Mouse (Mus musculus) liver, adult (tissue): Measurements from ENCODE around the gene Epha1.

Source experiments
- GATA4 ChIP-seq: IDR thresholded peaks from 2 replicates; pipeline ENCODE4 v1.6.1; 2014; ENCODE audit warnings: mild to moderate bottlenecking, low read length; ENCODE audit not compliant: insufficient replicate concordance

Epha1 gene

GRCm38 (mm10) chr6:42351776-42352485 lies 21.1 kb downstream of the Epha1 start:
- TF ChIP-seq GATA4, result peak; percentile 12; the same call in 1 of the 2 replicates

- no peak for TF ChIP-seq GATA4
These were observed 21.9 kb downstream of the Epha1 start for GRCm38 (mm10) chr6:42350968-42351775.

GRCm38 (mm10) chr6:42350021-42350967 lies 22.8 kb downstream of the Epha1 start:
- no peak for TF ChIP-seq GATA4

GRCm38 (mm10) chr6:42349426-42350020 lies 23.5 kb downstream of the Epha1 start, which contains the start of gene Zyx:
Gene Zyx (plus strand): TSS chr6:42349630.
- peak; percentile 30; the same call in 1 of the 2 replicates for TF ChIP-seq GATA4

- no peak for TF ChIP-seq GATA4
These were observed 24.1 kb downstream of the Epha1 start for GRCm38 (mm10) chr6:42349006-42349425.

GRCm38 (mm10) chr6:42348281-42349005 lies 24.6 kb downstream of the Epha1 start:
- no peak for TF ChIP-seq GATA4

GRCm38 (mm10) chr6:42344255-42344654 lies 28.8 kb downstream of the Epha1 start:
- no peak for TF ChIP-seq GATA4

- TF ChIP-seq GATA4, result no peak
These were observed 29.5 kb downstream of the Epha1 start for GRCm38 (mm10) chr6:42343361-42344120.

GRCm38 (mm10) chr6:42342171-42342570 lies 30.9 kb downstream of the Epha1 start:
- no peak for TF ChIP-seq GATA4

GRCm38 (mm10) chr6:42339981-42340380 lies 33.1 kb downstream of the Epha1 start:
- no peak for TF ChIP-seq GATA4

GRCm38 (mm10) chr6:42339189-42339588 lies 33.9 kb downstream of the Epha1 start:
- no peak for TF ChIP-seq GATA4

GRCm38 (mm10) chr6:42330946-42331345 lies 42.1 kb downstream of the Epha1 start:
- TF ChIP-seq GATA4, result no peak

GRCm38 (mm10) chr6:42330216-42330615 lies 42.9 kb downstream of the Epha1 start:
- TF ChIP-seq GATA4, result no peak
